Mouse (Mus musculus): ENCODE data around the gene Il9. TPM values are rescaled to one million over a fixed set of nuclear protein-coding genes. Genes with fewer than 3 reads are reported as not detected.

Il9 gene
- total and polyA plus RNA-seq, 3 experiments: not detected

GRCm38 (mm10) chr13:56449239-56450030 is 32.6 kb downstream of the Il9 start:
- Histone ChIP-seq H3K27ac (ENCODE audit: control insufficient read depth, low read depth, low read length) (no peak overlapping the region), H3K4me3 (ENCODE audit: control insufficient read depth in 1 of 2, insufficient read depth in 1 of 2, low read depth in 2 of 2, low read length in 2 of 2) (no peak overlapping the region), H3K4me1 (ENCODE audit: control insufficient read depth in 1 of 2, insufficient read depth in 2 of 2, low read length in 2 of 2) (no peaks in the 10 kb centered on the region), H3K79me2 (ENCODE audit: control insufficient read depth, insufficient read depth, low read length, poor library complexity) (no peaks in the 10 kb centered on the region), H3K27me3 (ENCODE audit: control insufficient read depth in 1 of 2, insufficient read depth in 2 of 2, low read length in 2 of 2) (no peaks in the 10 kb centered on the region), H3K9ac (ENCODE audit: control insufficient read depth, low read depth, low read length, poor library complexity, severe bottlenecking) (no peak overlapping the region), H3K9me3 (replicated peaks; ENCODE audit: insufficient read depth, low read length) (no peaks in the 10 kb centered on the region), H3K36me3 (ENCODE audit: control insufficient read depth in 1 of 2, insufficient read depth in 2 of 2, low read length in 2 of 2) (no peaks in the 10 kb centered on the region)
- DNase-seq (ENCODE audit: low read depth, low spot score): no peak
- no peak for TF ChIP-seq TCF12 (IDR thresholded peaks at IDR 0.05; ENCODE audit: low read depth, low read length)

GRCm38 (mm10) chr13:56444996-56445395 is 37.0 kb downstream of the Il9 start:
- H3K79me2 ChIP-seq (ENCODE audit: control insufficient read depth, insufficient read depth, low read length, poor library complexity): no peaks in the 10 kb centered on the region
- H3K27ac ChIP-seq (ENCODE audit: control insufficient read depth, low read depth, low read length): no peak overlapping the region
- no peak overlapping the region for H3K9ac ChIP-seq (ENCODE audit: control insufficient read depth, low read depth, low read length, poor library complexity, severe bottlenecking)
- no peak for DNase-seq (ENCODE audit: low read depth, low spot score)
- H3K36me3 ChIP-seq (ENCODE audit: control insufficient read depth in 1 of 2, insufficient read depth in 2 of 2, low read length in 2 of 2): no peaks in the 10 kb centered on the region
- H3K4me1 ChIP-seq (ENCODE audit: control insufficient read depth in 1 of 2, insufficient read depth in 2 of 2, low read length in 2 of 2): no peaks in the 10 kb centered on the region
- no peak overlapping the region for H3K4me3 ChIP-seq (ENCODE audit: control insufficient read depth in 1 of 2, insufficient read depth in 1 of 2, low read depth in 2 of 2, low read length in 2 of 2)
- no peaks in the 10 kb centered on the region for H3K9me3 ChIP-seq (replicated peaks; ENCODE audit: insufficient read depth, low read length)
- no peaks in the 10 kb centered on the region for H3K27me3 ChIP-seq (ENCODE audit: control insufficient read depth in 1 of 2, insufficient read depth in 2 of 2, low read length in 2 of 2)
- TF ChIP-seq MEF2A (IDR thresholded peaks at IDR 0.05; ENCODE audit: extremely low read depth, insufficient replicate concordance, low read depth, low read length, poor library complexity, severe bottlenecking) (no peak), ZMIZ1 (IDR thresholded peaks at IDR 0.05; ENCODE audit: low read depth, low read length) (no peak), HCFC1 (IDR thresholded peaks at IDR 0.05; ENCODE audit: low read depth, low read length) (no peak), JUND (IDR thresholded peaks at IDR 0.05; ENCODE audit: low read depth, low read length) (no peak), USF1 (IDR thresholded peaks at IDR 0.05; ENCODE audit: low read depth, low read length) (no peak), SIN3A (IDR thresholded peaks at IDR 0.05; ENCODE audit: low read length) (no peak), TCF12 (IDR thresholded peaks at IDR 0.05; ENCODE audit: low read depth, low read length) (no peak), EP300 (IDR thresholded peaks at IDR 0.05; ENCODE audit: low read depth in 1 of 2, low read length in 2 of 2) (no peak), ZNF384 (IDR thresholded peaks at IDR 0.05; ENCODE audit: low read depth, low read length) (no peak), MYB (IDR thresholded peaks at IDR 0.05; ENCODE audit: low read depth, low read length) (no peak), MAZ (IDR thresholded peaks at IDR 0.05; ENCODE audit: low read depth, low read length) (no peak)

- DNase-seq (ENCODE audit: low read depth, low spot score): no peak
- Histone ChIP-seq H3K4me3 (ENCODE audit: control insufficient read depth in 1 of 2, insufficient read depth in 1 of 2, low read depth in 2 of 2, low read length in 2 of 2) (no peak overlapping the region), H3K4me1 (ENCODE audit: control insufficient read depth in 1 of 2, insufficient read depth in 2 of 2, low read length in 2 of 2) (no peaks in the 10 kb centered on the region), H3K27ac (ENCODE audit: control insufficient read depth, low read depth, low read length) (no peak overlapping the region), H3K79me2 (ENCODE audit: control insufficient read depth, insufficient read depth, low read length, poor library complexity) (no peaks in the 10 kb centered on the region), H3K9ac (ENCODE audit: control insufficient read depth, low read depth, low read length, poor library complexity, severe bottlenecking) (no peak overlapping the region), H3K9me3 (replicated peaks; ENCODE audit: insufficient read depth, low read length) (no peaks in the 10 kb centered on the region), H3K36me3 (ENCODE audit: control insufficient read depth in 1 of 2, insufficient read depth in 2 of 2, low read length in 2 of 2) (no peaks in the 10 kb centered on the region), H3K27me3 (ENCODE audit: control insufficient read depth in 1 of 2, insufficient read depth in 2 of 2, low read length in 2 of 2) (no peaks in the 10 kb centered on the region)
- TF ChIP-seq MAX (IDR thresholded peaks at IDR 0.05; ENCODE audit: low read length): no peak
- no peak for TF ChIP-seq ZKSCAN1 (IDR thresholded peaks at IDR 0.05; ENCODE audit: low read depth, low read length)
- no peak for TF ChIP-seq MYC (IDR thresholded peaks at IDR 0.05; ENCODE audit: low read depth, low read length)
- TF ChIP-seq MAZ (IDR thresholded peaks at IDR 0.05; ENCODE audit: low read depth, low read length): no peak
- TF ChIP-seq NELFE (IDR thresholded peaks at IDR 0.05; ENCODE audit: low read depth, low read length): no peak
- TF ChIP-seq HCFC1 (IDR thresholded peaks at IDR 0.05; ENCODE audit: low read depth, low read length): no peak
- TF ChIP-seq BHLHE40 (IDR thresholded peaks at IDR 0.05; ENCODE audit: borderline replicate concordance, low read depth, low read length): no peak
Observed at GRCm38 (mm10) chr13:56444112-56444511, 37.9 kb downstream of the Il9 start.

All from MEL (cell line).